Mouse (Mus musculus) neural tube, postnatal 0 days (tissue): Measurements from ENCODE around the gene Adam29. TPM values are rescaled to one million over a fixed set of nuclear protein-coding genes. Genes with fewer than 3 reads are reported as not detected.

Source experiments
- polyA plus RNA-seq: library from polyadenylated mRNA; unstranded; fragments of >200 nt; fragmentation: Nextera tagmentation; extraction: Ambion mirVana; gene quantifications from 2 replicates; pipeline ENCODE4 v1.2.1, GENCODE M21; 2015

Gene Adam29
- not detected in 2 replicates for polyA plus RNA-seq

DNA sequence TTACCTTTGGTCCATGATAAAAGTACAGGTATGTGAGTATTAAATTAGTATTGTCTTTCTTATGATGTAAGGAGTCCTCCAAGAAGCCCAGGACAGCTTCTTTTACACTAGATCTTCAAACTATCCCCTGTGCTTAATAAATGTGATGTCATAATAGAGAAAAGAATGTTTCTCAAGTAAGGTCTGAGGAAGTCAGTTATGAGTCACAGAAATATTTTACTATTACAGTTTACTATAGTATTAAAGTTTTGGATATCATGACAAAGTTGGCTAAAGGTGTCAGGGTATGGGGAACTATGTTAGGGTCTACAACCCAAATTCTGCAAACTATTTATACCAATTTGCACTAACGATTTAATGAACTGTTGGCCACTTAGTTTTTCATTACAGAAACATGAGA lies at the start of gene Adam29:
Adam29 (minus strand) TSS at position 101 of the 400 bp plus-strand sequence.

DNA sequence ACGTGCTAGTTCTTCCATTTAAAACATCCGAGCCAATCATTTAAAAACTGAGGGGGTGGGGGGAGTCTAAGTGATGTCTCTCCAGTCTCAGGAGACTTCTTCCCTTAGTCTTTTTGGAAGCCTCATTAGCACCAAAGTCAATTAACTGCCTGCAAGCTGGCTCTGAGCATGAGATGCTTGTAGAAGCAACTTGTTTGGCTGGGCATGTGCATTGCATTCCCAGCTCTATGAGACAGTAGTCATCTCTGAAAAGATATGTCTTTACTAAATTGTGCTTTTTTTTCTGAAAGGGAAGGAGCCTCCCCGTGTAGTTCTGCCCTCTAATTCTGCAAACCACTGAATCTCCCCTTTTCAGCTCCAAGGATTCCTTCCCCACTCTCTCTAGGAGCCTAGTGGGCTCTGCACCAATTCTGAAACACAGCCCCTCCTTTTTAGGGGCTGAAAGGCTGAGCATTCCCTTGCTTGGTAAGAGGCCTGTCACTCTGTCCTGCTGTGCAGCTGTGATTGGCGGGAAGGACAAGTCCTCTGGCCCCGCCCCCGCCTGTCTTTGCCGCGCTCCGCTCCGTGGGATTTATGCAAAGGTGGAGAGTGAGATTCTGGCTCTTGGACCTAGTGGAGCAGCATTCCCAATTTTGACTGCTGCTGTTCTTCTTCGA lies 33.2 kb upstream of the Adam29 start, which contains the start of gene Glra3:
Glra3 (plus strand) TSS at position 591 of the 656 bp plus-strand sequence.

Other genes with a start within 250 kb of the Adam29 start
- 3.1 TPM in 2 replicates for gene Glra3, start 33.5 kb upstream of the Adam29 start, polyA plus RNA-seq